ENCODE assay signal across 8 mouse cellular contexts in the genomic region with DNA sequence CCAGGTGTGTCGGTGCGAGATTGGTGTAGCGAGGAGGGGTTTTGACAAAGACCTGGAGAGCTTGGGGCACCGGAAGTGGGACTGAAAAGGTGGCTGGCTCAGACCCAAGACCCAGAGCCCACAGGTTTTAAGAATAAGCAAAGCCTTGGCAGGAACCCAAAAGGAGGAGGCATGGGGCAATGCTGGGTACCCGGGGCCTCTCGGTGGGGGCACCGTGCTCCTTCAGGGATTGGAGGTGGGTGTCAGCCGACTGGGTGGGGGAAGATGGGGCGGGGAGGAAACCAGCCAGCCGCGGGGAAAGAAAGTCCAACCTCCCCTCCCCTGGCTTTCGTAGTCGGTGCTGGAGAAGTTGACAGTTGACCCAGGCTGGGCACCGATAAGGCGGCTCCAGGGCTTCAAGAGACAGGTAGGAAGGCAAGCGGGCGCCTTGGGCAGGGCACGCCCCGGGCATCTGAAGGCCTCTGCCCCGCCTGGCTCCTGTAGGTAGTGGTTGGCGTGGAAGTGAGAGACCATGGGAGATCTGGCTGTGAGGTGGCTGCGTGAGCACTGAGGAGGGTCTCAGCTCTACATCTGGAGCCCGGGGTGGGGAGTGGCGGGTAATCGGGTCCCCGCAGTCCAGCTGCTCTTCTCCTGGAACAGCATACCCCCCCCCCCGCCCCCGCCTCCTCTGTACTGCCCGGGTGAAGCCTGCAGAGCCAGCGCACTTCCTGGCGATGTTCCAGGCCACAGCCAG. TPM values are rescaled to one million over a fixed set of nuclear protein-coding genes. Genes with fewer than 3 reads are reported as not detected.
DNase-seq lines count a peak whose midpoint lies in the region; ATAC-seq and TF ChIP-seq lines count a peak whose summit lies in the region.

Gene Papln (plus strand): TSS at position 324 of the 733 bp plus-strand sequence.

- no peaks in the 10 kb centered on the region for H3K27me3 ChIP-seq in kidney, adult 2 months (replicated peaks; ENCODE audit: control insufficient read depth, insufficient read depth, low read length)
- H3K27me3 ChIP-seq in lung, embryonic 16.5 days (ENCODE audit: control insufficient read depth, insufficient read depth, low read depth, low read length) = no peaks in the 10 kb centered on the region
- no peaks in the 10 kb centered on the region for H3K27me3 ChIP-seq in stomach, postnatal 0 days (ENCODE audit: control insufficient read depth, insufficient read depth, low read length)

- peak within 1 kb of the TSS; percentile 63 to 67 for H3K4me3 ChIP-seq in ES-E14 (ENCODE audit: insufficient read depth in 1 of 2, low read depth in 1 of 2, low read length in 2 of 2, poor library complexity in 1 of 2, severe bottlenecking in 1 of 2)
- peak within 1 kb of the TSS; percentile 34 for H3K4me3 ChIP-seq in kidney, adult 2 months (ENCODE audit: insufficient read depth, low read depth, low read length)
- peak within 1 kb of the TSS; percentile 41 for H3K4me3 ChIP-seq in lung, embryonic 16.5 days (ENCODE audit: low read length)
- peak within 1 kb of the TSS; percentile 36 for H3K4me3 ChIP-seq in stomach, postnatal 0 days (ENCODE audit: low read depth, low read length)

- no peak for TF ChIP-seq POLR2A in kidney, adult 2 months (IDR thresholded peaks at IDR 0.05; ENCODE audit: low read depth, low read length)

- H3K9me3 ChIP-seq in ES-E14 (ENCODE audit: control insufficient read depth, insufficient read depth, low read depth, low read length) = no peaks in the 10 kb centered on the region
- H3K9me3 ChIP-seq in lung, embryonic 16.5 days (ENCODE audit: control insufficient read depth, low read length) = no peaks in the 10 kb centered on the region
- H3K9me3 ChIP-seq in stomach, postnatal 0 days (ENCODE audit: control insufficient read depth, low read length) = no peaks in the 10 kb centered on the region

- no peak for TF ChIP-seq CTCF in kidney, adult 2 months (conservative IDR thresholded peaks at IDR 0.05; ENCODE audit: insufficient read depth, insufficient read length, low read depth, low read length)
- no peak for TF ChIP-seq CTCF in stomach, postnatal 0 days (IDR thresholded peaks at IDR 0.05; ENCODE audit: low read depth)

- 8% methylated on average over 31 of the region's 31 CpGs for WGBS in kidney, adult 2 months
- WGBS in lung, embryonic 16.5 days = 5% methylated on average over 30 of the region's 31 CpGs
- WGBS in stomach, postnatal 0 days = 8% methylated on average over 28 of the region's 31 CpGs

- ATAC-seq in granulocyte monocyte progenitor cell, adult 5-6 weeks (replicated peaks; ENCODE audit: poor library complexity, severe bottlenecking) = peak; percentile 41; the same call in 1 of the 2 replicates
- ATAC-seq in lung, embryonic 16.5 days (ENCODE audit: low read depth) = peak; percentile 62
- peak; percentile 53 for ATAC-seq in stomach, postnatal 0 days (ENCODE audit: low FRiP score, low TSS enrichment)

- in situ Hi-C loops in ES-E14 (cut with MboI; ENCODE audit: low sequenced_read_pairs in 2 of 2, unreplicated experiment in 2 of 2) = no loop called here

- H3K36me3 ChIP-seq in ES-E14 (ENCODE audit: control insufficient read depth, insufficient read depth, low read length, poor library complexity, severe bottlenecking) = no peaks in the 10 kb centered on the region
- H3K36me3 ChIP-seq in kidney, adult 2 months (ENCODE audit: control insufficient read depth, insufficient read depth, low read length) = no peaks in the 10 kb centered on the region
- H3K36me3 ChIP-seq in lung, embryonic 16.5 days (ENCODE audit: control insufficient read depth, insufficient read depth, low read length) = no peaks in the 10 kb centered on the region
- no peaks in the 10 kb centered on the region for H3K36me3 ChIP-seq in stomach, postnatal 0 days (ENCODE audit: control insufficient read depth, insufficient read depth, low read length)

- peak; percentile 7 for DNase-seq in embryo, embryonic 9.5 days (ENCODE audit: extremely low spot score)
- DNase-seq in embryo, embryonic 11 days = no peak
- DNase-seq in ES-E14 (ENCODE audit: low read depth, low spot score) = no peak
- peak; percentile 43 for DNase-seq in kidney, adult 2 months
- peak; percentile 61 for DNase-seq in stomach, postnatal 0 days (ENCODE audit: low spot score)
- DNase-seq in gastrocnemius, postnatal 4 days (ENCODE audit: low spot score in 2 of 2) = no peak

- no peak within 1 kb of the TSS for H3K27ac ChIP-seq in ES-E14 (ENCODE audit: insufficient read depth, low read depth, low read length, poor library complexity, severe bottlenecking)
- no peak within 1 kb of the TSS for H3K27ac ChIP-seq in kidney, adult 2 months (ENCODE audit: insufficient read depth, low read depth, low read length)
- no peak within 1 kb of the TSS for H3K27ac ChIP-seq in lung, embryonic 16.5 days (ENCODE audit: low read length)
- peak within 1 kb of the TSS; percentile 71 for H3K27ac ChIP-seq in stomach, postnatal 0 days (replicated peaks)

- H3K4me1 ChIP-seq in ES-E14 (ENCODE audit: control insufficient read depth in 2 of 2, insufficient read depth in 2 of 2, low read length in 2 of 2, poor library complexity in 1 of 2) = peaks cover 0 to 3% of the 10 kb centered on the region in 2 experiments; a peak in 3 of 4 replicates
- H3K4me1 ChIP-seq in kidney, adult 2 months (ENCODE audit: control insufficient read depth, insufficient read depth, low read length) = peaks cover 13% of the 10 kb centered on the region
- peaks cover 19% of the 10 kb centered on the region for H3K4me1 ChIP-seq in lung, embryonic 16.5 days (replicated peaks; ENCODE audit: control insufficient read depth, insufficient read depth, low read length)
- H3K4me1 ChIP-seq in stomach, postnatal 0 days (replicated peaks; ENCODE audit: control insufficient read depth, insufficient read depth) = peaks cover 3% of the 10 kb centered on the region; the same call in 1 of the 2 replicates

- peak within 1 kb of the TSS; percentile 67 for H3K4me2 ChIP-seq in lung, embryonic 16.5 days (ENCODE audit: low read depth, low read length)
- H3K4me2 ChIP-seq in stomach, postnatal 0 days (replicated peaks; ENCODE audit: low read depth) = peak within 1 kb of the TSS; percentile 75

- peak within 1 kb of the TSS; percentile 48 for H3K9ac ChIP-seq in ES-E14 (ENCODE audit: insufficient read depth, low read depth, low read length, poor library complexity, severe bottlenecking)
- H3K9ac ChIP-seq in lung, embryonic 16.5 days (ENCODE audit: low read length) = peak within 1 kb of the TSS; percentile 32
- peak within 1 kb of the TSS; percentile 57 for H3K9ac ChIP-seq in stomach, postnatal 0 days (ENCODE audit: low read length)

- TF ChIP-seq EP300 in stomach, postnatal 0 days (optimal IDR thresholded peaks at IDR 0.05) = no peak

TF ChIP-seq in ES-E14, 5 proteins besides CTCF, POLR2A, EP300 and RAD21:
- TF ChIP-seq ZC3H11A (IDR thresholded peaks at IDR 0.05; ENCODE audit: borderline replicate concordance, low read depth, low read length) (no peak), CHD2 (IDR thresholded peaks at IDR 0.05; ENCODE audit: low read depth, low read length) (no peak), MAFK (IDR thresholded peaks at IDR 0.05; ENCODE audit: insufficient read depth, low read depth, low read length) (no peak), HCFC1 (IDR thresholded peaks at IDR 0.05; ENCODE audit: borderline replicate concordance, insufficient read depth, low read length) (no peak), ZNF384 (IDR thresholded peaks at IDR 0.05; ENCODE audit: low read depth, low read length) (no peak)

RNA-seq across cellular contexts. Expression of gene Papln, which starts in this region (rescaled TPM):
- 0.62 and 1.9 TPM in 2 replicates for total RNA-seq in ES-E14 (2012; rRNA removed)
- not detected in 2 replicates for total RNA-seq in granulocyte monocyte progenitor cell, adult 5-6 weeks (2014; fragmentation: Nextera tagmentation)
- not detected in 2 replicates for total RNA-seq in granulocyte monocyte progenitor cell, adult 5-6 weeks (2017)
- polyA plus RNA-seq in kidney, adult 2 months (2012; rRNA removed) = 2.4 and 3.0 TPM in 2 replicates
- 1.0 and 1.3 TPM in 2 replicates for polyA plus RNA-seq in lung, embryonic 16.5 days (2015; fragmentation: Nextera tagmentation; extraction: Ambion mirVana)
- polyA plus RNA-seq in stomach, postnatal 0 days (2015; fragmentation: Nextera tagmentation; extraction: Ambion mirVana) = 2.1 and 2.5 TPM in 2 replicates
- 1 to 10 TPM; 4.0 to 4.1 TPM for total RNA-seq in gastrocnemius, postnatal 4 days (2021)

Comparison
In these comparisons a context has a peak if more than half of its experiments do, and no peak if none do; other contexts are left out.
1. DNase-seq: peak in embryo, embryonic 9.5 days (single experiment), kidney, adult 2 months (single experiment) and stomach, postnatal 0 days (single experiment); none in embryo, embryonic 11 days (single experiment), ES-E14 (single experiment) and gastrocnemius, postnatal 4 days (0 of 2).
2. Peak in ATAC-seq in granulocyte monocyte progenitor cell, adult 5-6 weeks; RNA of the gene not detected or under 1 TPM.
3. Peak in every context shown above with its lines, with median percentiles within 50 percentile points of each other: H3K4me3 ChIP-seq, H3K9ac ChIP-seq and ATAC-seq.